Comparison of ENCODE assay signal across 7 mouse cellular contexts in the genomic region with DNA sequence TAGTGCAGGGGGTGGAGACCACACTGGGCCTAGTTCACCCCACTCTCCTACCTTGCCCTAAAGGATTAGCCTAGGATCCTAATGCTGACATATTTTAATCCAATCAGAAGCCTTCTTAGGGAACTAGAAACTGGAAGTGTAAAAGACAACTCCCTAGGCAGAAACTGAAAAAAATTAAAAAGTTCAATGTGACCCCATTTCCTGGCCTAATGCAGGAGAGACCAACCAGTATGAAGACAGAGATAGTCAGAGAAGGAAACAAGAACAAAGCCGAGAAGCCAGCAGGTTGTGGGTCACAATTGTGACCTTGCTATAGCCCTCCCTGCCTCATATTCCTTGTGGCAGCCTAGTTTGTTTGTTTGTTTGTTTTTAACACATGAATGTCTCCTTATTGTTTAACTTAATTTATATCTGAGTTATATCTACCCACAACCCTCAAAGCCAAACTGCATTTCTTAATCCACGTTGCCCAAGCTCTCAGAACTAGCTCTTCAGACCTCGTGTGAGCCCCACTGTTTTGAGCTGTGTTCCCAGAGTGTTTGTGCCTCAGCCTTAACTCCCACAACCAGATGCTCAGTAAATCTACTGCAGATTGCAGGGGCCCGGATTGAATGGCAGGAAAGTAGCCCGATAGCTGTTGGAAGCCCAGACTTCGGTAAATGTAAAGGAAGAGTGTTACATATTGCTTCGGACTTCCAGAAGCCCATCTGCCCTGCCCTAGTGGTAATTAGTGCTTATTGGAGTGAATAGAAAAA.
DNase-seq lines count a peak whose midpoint lies in the region; ATAC-seq lines count a peak whose summit lies in the region.

No protein-coding gene starts in this region.

- H3K4me3 ChIP-seq in liver, embryonic 12.5 days, result no peak overlapping the region
- no peak overlapping the region for H3K4me3 ChIP-seq in liver, embryonic 11.5 days (ENCODE audit: low read depth, low read length)
- no peak overlapping the region for H3K4me3 ChIP-seq in brown adipose tissue, adult 24 weeks (ENCODE audit: insufficient read depth, low read depth, low read length)

- 0 out of 2 replicates have a peak overlapping the region, but pooled peaks have one; percentile 67 for H3K4me2 ChIP-seq in liver, embryonic 12.5 days
- no peak overlapping the region for H3K4me2 ChIP-seq in liver, embryonic 11.5 days

- WGBS in liver, embryonic 12.5 days (ENCODE audit: insufficient replicate concordance), result 39% methylated on average over 7 of the region's 7 CpGs
- 36% methylated on average over 7 of the region's 7 CpGs for WGBS in liver, embryonic 11.5 days

- H3K27me3 ChIP-seq in liver, embryonic 12.5 days (replicated peaks), result no peaks in the 10 kb centered on the region
- 0 out of 2 replicates have a peak, but pooled peaks cover 2% of the 10 kb centered on the region for H3K27me3 ChIP-seq in liver, embryonic 11.5 days (replicated peaks; ENCODE audit: control insufficient read depth, insufficient read depth, low read length)

- no peaks in the 10 kb centered on the region for H3K9me3 ChIP-seq in liver, embryonic 12.5 days (replicated peaks)
- no peaks in the 10 kb centered on the region for H3K9me3 ChIP-seq in liver, embryonic 11.5 days (ENCODE audit: control insufficient read depth, low read length)

- ATAC-seq in liver, embryonic 12.5 days, result no peak
- no peak for ATAC-seq in liver, embryonic 11.5 days (replicated peaks; ENCODE audit: low FRiP score)
- ATAC-seq in granulocyte monocyte progenitor cell, adult 5-6 weeks (replicated peaks; ENCODE audit: poor library complexity, severe bottlenecking), result peak; percentile 31
- peak; percentile 11 for ATAC-seq in megakaryocyte progenitor cell, adult 5-6 weeks (replicated peaks; ENCODE audit: poor library complexity)
- ATAC-seq in cerebellum, adult (ENCODE audit: insufficient number of reproducible peaks, low FRiP score, low TSS enrichment), result no peak

- H3K9ac ChIP-seq in liver, embryonic 12.5 days, result no peak overlapping the region
- no peak overlapping the region for H3K9ac ChIP-seq in liver, embryonic 11.5 days (ENCODE audit: low read depth, low read length)

- peaks cover 48% of the 10 kb centered on the region for H3K4me1 ChIP-seq in liver, embryonic 12.5 days
- peaks cover 14% of the 10 kb centered on the region for H3K4me1 ChIP-seq in liver, embryonic 11.5 days (replicated peaks; ENCODE audit: control insufficient read depth, insufficient read depth, low read length)
- peaks cover 23% of the 10 kb centered on the region for H3K4me1 ChIP-seq in brown adipose tissue, adult 24 weeks (ENCODE audit: control insufficient read depth, insufficient read depth, insufficient read length, low read length)

- DNase-seq in liver, embryonic 11.5 days (ENCODE audit: low spot score), result no peak
- DNase-seq in lung, postnatal 10 days, result no peak

- no peak overlapping the region for H3K27ac ChIP-seq in liver, embryonic 12.5 days
- H3K27ac ChIP-seq in liver, embryonic 11.5 days (ENCODE audit: low read depth, low read length), result no peak overlapping the region
- H3K27ac ChIP-seq in brown adipose tissue, adult 24 weeks (replicated peaks; ENCODE audit: low read depth, low read length), result peak overlapping the region; percentile 21; the same call in 1 of the 2 replicates

- H3K36me3 ChIP-seq in liver, embryonic 12.5 days, result no peaks in the 10 kb centered on the region
- H3K36me3 ChIP-seq in liver, embryonic 11.5 days (ENCODE audit: control insufficient read depth, insufficient read depth, low read length), result no peaks in the 10 kb centered on the region

Comparison
In these comparisons a context has a peak if more than half of its experiments do, and no peak if none do; other contexts are left out.
1. ATAC-seq: peak in granulocyte monocyte progenitor cell, adult 5-6 weeks (single experiment) and megakaryocyte progenitor cell, adult 5-6 weeks (single experiment); none in liver, embryonic 12.5 days (single experiment), liver, embryonic 11.5 days (single experiment) and cerebellum, adult (single experiment).